Mouse (Mus musculus): ENCODE results near the gene Dnajc21. TPM values are rescaled to one million over a fixed set of nuclear protein-coding genes. Genes with fewer than 3 reads are reported as not detected.
"Not testable (repeated sequence)": the region's sequence is repeated elsewhere in the genome, so short reads cannot be mapped to it uniquely, and the experiment has no call there.

Dnajc21 gene
- total RNA-seq (2014; fragmentation: Nextera tagmentation), result 53.4 and 64.0 TPM in 2 replicates
- total RNA-seq (2017), result 28.2 and 36.0 TPM in 2 replicates
- 10.0 and 12.8 TPM in 2 replicates for polyA plus RNA-seq (2012)

- peak; percentile 94 for ATAC-seq (ENCODE audit: extremely low read depth, insufficient number of reproducible peaks, low FRiP score, poor library complexity, severe bottlenecking)
- H3K4me3 ChIP-seq (ENCODE audit: low read depth, low read length), result peak within 1 kb of the TSS; percentile 80
- H3K4me1 ChIP-seq (ENCODE audit: insufficient read depth, low read depth, low read length), result peaks cover 28% of the 10 kb centered on the region
- TF ChIP-seq GATA2 (IDR thresholded peaks at IDR 0.05; ENCODE audit: borderline replicate concordance, low read depth, low read length), result no peak
- no peak for TF ChIP-seq POLR2AphosphoS5 (IDR thresholded peaks at IDR 0.05; ENCODE audit: insufficient replicate concordance, low read depth, low read length)
- no peak for TF ChIP-seq TAL1 (conservative IDR thresholded peaks at IDR 0.05; ENCODE audit: low read depth, low read length)
- no peak for TF ChIP-seq GATA1 (IDR thresholded peaks at IDR 0.05; ENCODE audit: borderline replicate concordance, low read length)
- no peak for TF ChIP-seq CTCF (IDR thresholded peaks at IDR 0.05; ENCODE audit: low read depth, low read length)
- H3K36me3 ChIP-seq (replicated peaks), result peaks cover 28% of the 10 kb centered on the region
- DNase-seq (ENCODE audit: low spot score), result peak; percentile 84
- no peaks in the 10 kb centered on the region for H3K9me3 ChIP-seq (replicated peaks)
- no peaks in the 10 kb centered on the region for H3K27me3 ChIP-seq (ENCODE audit: insufficient read depth, low read length)
Measured at GRCm38 (mm10) chr15:10470151-10470831, at the start of gene Dnajc21. Gene Dnajc21 (minus strand): TSS chr15:10470516.

- ATAC-seq (ENCODE audit: extremely low read depth, insufficient number of reproducible peaks, low FRiP score, poor library complexity, severe bottlenecking), result no peak
- Histone ChIP-seq H3K4me1 (ENCODE audit: insufficient read depth, low read depth, low read length) (no peaks in the 10 kb centered on the region), H3K27me3 (ENCODE audit: insufficient read depth, low read length) (0 out of 2 replicates have a peak, but pooled peaks cover 4% of the 10 kb centered on the region), H3K4me3 (ENCODE audit: low read depth, low read length) (no peak overlapping the region), H3K36me3 (replicated peaks) (no peaks in the 10 kb centered on the region), H3K9me3 (replicated peaks) (no peaks in the 10 kb centered on the region)
- no peak for TF ChIP-seq POLR2AphosphoS5 (IDR thresholded peaks at IDR 0.05; ENCODE audit: insufficient replicate concordance, low read depth, low read length)
- TF ChIP-seq TAL1 (conservative IDR thresholded peaks at IDR 0.05; ENCODE audit: low read depth, low read length), result no peak
- no peak for TF ChIP-seq GATA2 (IDR thresholded peaks at IDR 0.05; ENCODE audit: borderline replicate concordance, low read depth, low read length)
- TF ChIP-seq GATA1 (IDR thresholded peaks at IDR 0.05; ENCODE audit: borderline replicate concordance, low read length), result no peak
- TF ChIP-seq CTCF (IDR thresholded peaks at IDR 0.05; ENCODE audit: low read depth, low read length), result no peak
- DNase-seq (ENCODE audit: low spot score), result no peak
Measured at GRCm38 (mm10) chr15:10515166-10515565, 44.9 kb upstream of the Dnajc21 start.

GRCm38 (mm10) chr15:10506099-10506498, 35.8 kb upstream of the Dnajc21 start:
- TF ChIP-seq POLR2AphosphoS5 (IDR thresholded peaks at IDR 0.05; ENCODE audit: insufficient replicate concordance, low read depth, low read length) (no peak), GATA1 (IDR thresholded peaks at IDR 0.05; ENCODE audit: borderline replicate concordance, low read length) (no peak), TAL1 (conservative IDR thresholded peaks at IDR 0.05; ENCODE audit: low read depth, low read length) (no peak), CTCF (IDR thresholded peaks at IDR 0.05; ENCODE audit: low read depth, low read length) (no peak), GATA2 (IDR thresholded peaks at IDR 0.05; ENCODE audit: borderline replicate concordance, low read depth, low read length) (no peak)
- Histone ChIP-seq H3K36me3 (replicated peaks) (no peaks in the 10 kb centered on the region), H3K27me3 (ENCODE audit: insufficient read depth, low read length) (peaks cover 14% of the 10 kb centered on the region), H3K9me3 (replicated peaks) (no peaks in the 10 kb centered on the region), H3K4me3 (ENCODE audit: low read depth, low read length) (no peak overlapping the region), H3K4me1 (ENCODE audit: insufficient read depth, low read depth, low read length) (no peaks in the 10 kb centered on the region)
- DNase-seq (ENCODE audit: low spot score) (no peak), ATAC-seq (ENCODE audit: extremely low read depth, insufficient number of reproducible peaks, low FRiP score, poor library complexity, severe bottlenecking) (no peak)

GRCm38 (mm10) chr15:10500838-10501719, 30.8 kb upstream of the Dnajc21 start:
- TF ChIP-seq POLR2AphosphoS5 (IDR thresholded peaks at IDR 0.05; ENCODE audit: insufficient replicate concordance, low read depth, low read length), result no peak
- TF ChIP-seq CTCF (IDR thresholded peaks at IDR 0.05; ENCODE audit: low read depth, low read length), result no peak
- TF ChIP-seq TAL1 (conservative IDR thresholded peaks at IDR 0.05; ENCODE audit: low read depth, low read length), result no peak
- no peak for TF ChIP-seq GATA2 (IDR thresholded peaks at IDR 0.05; ENCODE audit: borderline replicate concordance, low read depth, low read length)
- TF ChIP-seq GATA1 (IDR thresholded peaks at IDR 0.05; ENCODE audit: borderline replicate concordance, low read length), result no peak
- peaks cover 8% of the 10 kb centered on the region for H3K36me3 ChIP-seq (replicated peaks)
- ATAC-seq (ENCODE audit: extremely low read depth, insufficient number of reproducible peaks, low FRiP score, poor library complexity, severe bottlenecking) (no peak), DNase-seq (ENCODE audit: low spot score) (no peak)
- H3K27me3 ChIP-seq (ENCODE audit: insufficient read depth, low read length), result peaks cover 3% of the 10 kb centered on the region
- H3K4me1 ChIP-seq (ENCODE audit: insufficient read depth, low read depth, low read length), result peaks cover 8% of the 10 kb centered on the region
- H3K4me3 ChIP-seq (ENCODE audit: low read depth, low read length), result no peak overlapping the region
- no peaks in the 10 kb centered on the region for H3K9me3 ChIP-seq (replicated peaks)

GRCm38 (mm10) chr15:10500035-10500434, 29.7 kb upstream of the Dnajc21 start:
- no peak for DNase-seq (ENCODE audit: low spot score)

GRCm38 (mm10) chr15:10499593-10499992, 29.3 kb upstream of the Dnajc21 start:
- peaks cover 8% of the 10 kb centered on the region for H3K4me1 ChIP-seq (ENCODE audit: insufficient read depth, low read depth, low read length)
- peaks cover 16% of the 10 kb centered on the region for H3K36me3 ChIP-seq (replicated peaks)
- ATAC-seq (ENCODE audit: extremely low read depth, insufficient number of reproducible peaks, low FRiP score, poor library complexity, severe bottlenecking) (no peak), DNase-seq (ENCODE audit: low spot score) (no peak)
- H3K9me3 ChIP-seq (replicated peaks), result no peaks in the 10 kb centered on the region
- no peaks in the 10 kb centered on the region for H3K27me3 ChIP-seq (ENCODE audit: insufficient read depth, low read length)
- H3K4me3 ChIP-seq (ENCODE audit: low read depth, low read length), result no peak overlapping the region
- TF ChIP-seq CTCF (IDR thresholded peaks at IDR 0.05; ENCODE audit: low read depth, low read length) (no peak), GATA1 (IDR thresholded peaks at IDR 0.05; ENCODE audit: borderline replicate concordance, low read length) (no peak), GATA2 (IDR thresholded peaks at IDR 0.05; ENCODE audit: borderline replicate concordance, low read depth, low read length) (no peak), POLR2AphosphoS5 (IDR thresholded peaks at IDR 0.05; ENCODE audit: insufficient replicate concordance, low read depth, low read length) (no peak), TAL1 (conservative IDR thresholded peaks at IDR 0.05; ENCODE audit: low read depth, low read length) (no peak)

More at GRCm38 (mm10) chr15:10500035-10500434, 29.7 kb upstream of the Dnajc21 start:
- H3K27me3 ChIP-seq (ENCODE audit: insufficient read depth, low read length), result no peaks in the 10 kb centered on the region
- no peak for ATAC-seq (ENCODE audit: extremely low read depth, insufficient number of reproducible peaks, low FRiP score, poor library complexity, severe bottlenecking)
- TF ChIP-seq GATA1 (IDR thresholded peaks at IDR 0.05; ENCODE audit: borderline replicate concordance, low read length), result no peak
- TF ChIP-seq CTCF (IDR thresholded peaks at IDR 0.05; ENCODE audit: low read depth, low read length), result no peak
- TF ChIP-seq POLR2AphosphoS5 (IDR thresholded peaks at IDR 0.05; ENCODE audit: insufficient replicate concordance, low read depth, low read length), result no peak
- no peak for TF ChIP-seq GATA2 (IDR thresholded peaks at IDR 0.05; ENCODE audit: borderline replicate concordance, low read depth, low read length)
- no peak for TF ChIP-seq TAL1 (conservative IDR thresholded peaks at IDR 0.05; ENCODE audit: low read depth, low read length)
- peaks cover 8% of the 10 kb centered on the region for H3K4me1 ChIP-seq (ENCODE audit: insufficient read depth, low read depth, low read length)
- H3K4me3 ChIP-seq (ENCODE audit: low read depth, low read length), result no peak overlapping the region
- no peaks in the 10 kb centered on the region for H3K9me3 ChIP-seq (replicated peaks)
- peaks cover 13% of the 10 kb centered on the region for H3K36me3 ChIP-seq (replicated peaks)

- not testable (repeated sequence) for DNase-seq (ENCODE audit: low spot score); H3K27me3 ChIP-seq (ENCODE audit: insufficient read depth, low read length); H3K4me1 ChIP-seq (ENCODE audit: insufficient read depth, low read depth, low read length); ATAC-seq (ENCODE audit: extremely low read depth, insufficient number of reproducible peaks, low FRiP score, poor library complexity, severe bottlenecking); H3K9me3 ChIP-seq (replicated peaks); H3K4me3 ChIP-seq (ENCODE audit: low read depth, low read length)
- H3K36me3 ChIP-seq (replicated peaks), result peaks cover 42% of the 10 kb centered on the region
Measured at GRCm38 (mm10) chr15:10496696-10497095, 26.4 kb upstream of the Dnajc21 start.

All from G1E (cell line).